Mouse (Mus musculus) embryonic facial prominence, embryonic 15.5 days (tissue): ENCODE results near the gene Nhlh2. TPM values are rescaled to one million over a fixed set of nuclear protein-coding genes. Genes with fewer than 3 reads are reported as not detected.

Source experiments
- ATAC-seq: fragments of 200-750 bp; cut with Nextera tagmentation; 2 replicates; pipeline ENCODE4 v1.8.0; 2017; ENCODE audit warnings: low read depth, moderate TSS enrichment; ENCODE audit not compliant: insufficient number of reproducible peaks, low FRiP score, low TSS enrichment
- H3K27ac ChIP-seq: fragments of 300-500 bp; sonication (generic); replicated peaks from 2 replicates; pipeline ENCODE4 v1.5.1; 2015; ENCODE audit warnings: mild to moderate bottlenecking, inconsistent platforms
- H3K27me3 ChIP-seq: fragments of 300-500 bp; sonication (generic); 2 replicates; pipeline ENCODE4 v1.6.1; 2015; ENCODE audit warnings: inconsistent platforms
- H3K36me3 ChIP-seq: fragments of 300-500 bp; sonication (generic); 2 replicates; pipeline ENCODE4 v1.6.1; 2015; ENCODE audit warnings: mild to moderate bottlenecking, inconsistent platforms
- H3K4me1 ChIP-seq: fragments of 300-500 bp; sonication (generic); 2 replicates; pipeline ENCODE4 v1.6.1; 2015; ENCODE audit warnings: inconsistent platforms
- H3K4me2 ChIP-seq: fragments of 300-500 bp; sonication (generic); replicated peaks from 2 replicates; pipeline ENCODE4 v1.6.1; 2015; ENCODE audit warnings: mild to moderate bottlenecking, inconsistent platforms
- H3K4me3 ChIP-seq: fragments of 300-500 bp; sonication (generic); replicated peaks from 2 replicates; pipeline ENCODE4 v1.5.1; 2015; ENCODE audit warnings: mild to moderate bottlenecking, inconsistent platforms
- H3K9ac ChIP-seq: fragments of 300-500 bp; sonication (generic); 2 replicates; pipeline ENCODE4 v1.6.1; 2015; ENCODE audit warnings: inconsistent platforms
- H3K9me3 ChIP-seq: fragments of 300-500 bp; sonication (generic); replicated peaks from 2 replicates; pipeline ENCODE4 v1.6.1; 2016; ENCODE audit warnings: inconsistent platforms
- WGBS: fragments of 180-500 bp; shearing (Covaris S2); methylation state at CpG from one replicate; pipeline ENCODE4 v1.1.7; 2015; 5-methylcytosine and 5-hydroxymethylcytosine counted together
- polyA plus RNA-seq: library from polyadenylated mRNA; unstranded; fragments of >200 nt; fragmentation: Nextera tagmentation; extraction: Ambion mirVana; gene quantifications from 2 replicates; pipeline ENCODE4 v1.2.1, GENCODE M21; 2015

Nhlh2 gene
- polyA plus RNA-seq = 4.4 and 5.8 TPM in 2 replicates

- Histone ChIP-seq H3K27ac (no peak within 1 kb of the TSS), H3K4me1 (peaks cover 23% of the 10 kb centered on the region), H3K27me3 (peaks cover 62% of the 10 kb centered on the region), H3K4me3 (no peak within 1 kb of the TSS), H3K36me3 (no peaks in the 10 kb centered on the region), H3K4me2 (no peak within 1 kb of the TSS), H3K9me3 (no peaks in the 10 kb centered on the region), H3K9ac (no peak within 1 kb of the TSS)
- WGBS = 7% methylated on average over 2 of the region's 2 CpGs
- no peak for ATAC-seq
Observed at GRCm38 (mm10) chr3:102009926-102010381, at the start of gene Nhlh2. TSS of gene Nhlh2 (plus strand) at chr3:102010076.

- no peak for ATAC-seq
- no peaks in the 10 kb centered on the region for H3K27me3 ChIP-seq
- no peaks in the 10 kb centered on the region for H3K9me3 ChIP-seq
- 82% methylated on average over 15 of the region's 15 CpGs for WGBS
- no peaks in the 10 kb centered on the region for H3K36me3 ChIP-seq
- H3K27ac ChIP-seq = no peak overlapping the region
- H3K4me1 ChIP-seq = peaks cover 6% of the 10 kb centered on the region; the same call in 1 of the 2 replicates
- H3K9ac ChIP-seq = no peak overlapping the region
- no peak overlapping the region for H3K4me3 ChIP-seq
- no peak overlapping the region for H3K4me2 ChIP-seq
Observed at GRCm38 (mm10) chr3:101961146-101961835, 48.6 kb upstream of the Nhlh2 start.

GRCm38 (mm10) chr3:101963501-101963900, 46.4 kb upstream of the Nhlh2 start:
- no peak for ATAC-seq
- Histone ChIP-seq H3K27me3 (no peaks in the 10 kb centered on the region), H3K4me1 (peaks cover 6% of the 10 kb centered on the region; the same call in 1 of the 2 replicates), H3K9ac (no peak overlapping the region), H3K4me3 (no peak overlapping the region), H3K36me3 (no peaks in the 10 kb centered on the region), H3K9me3 (no peaks in the 10 kb centered on the region), H3K27ac (no peak overlapping the region), H3K4me2 (no peak overlapping the region)
- 27% methylated on average over 9 of the region's 9 CpGs for WGBS

GRCm38 (mm10) chr3:101964352-101964751, 45.5 kb upstream of the Nhlh2 start:
- no peaks in the 10 kb centered on the region for H3K27me3 ChIP-seq
- peaks cover 6% of the 10 kb centered on the region; the same call in 1 of the 2 replicates for H3K4me1 ChIP-seq
- no peaks in the 10 kb centered on the region for H3K9me3 ChIP-seq
- WGBS = 55% methylated on average over 7 of the region's 7 CpGs
- H3K9ac ChIP-seq = no peak overlapping the region
- no peaks in the 10 kb centered on the region for H3K36me3 ChIP-seq
- H3K4me3 ChIP-seq = no peak overlapping the region
- no peak overlapping the region for H3K27ac ChIP-seq
- no peak for ATAC-seq
- no peak overlapping the region for H3K4me2 ChIP-seq

GRCm38 (mm10) chr3:101966825-101967558, 42.9 kb upstream of the Nhlh2 start:
- 0 out of 2 replicates have a peak, but pooled peaks have one; percentile 19 for ATAC-seq
- 31% methylated on average over 3 of the region's 3 CpGs for WGBS
- Histone ChIP-seq H3K27ac (no peak overlapping the region), H3K4me1 (no peaks in the 10 kb centered on the region), H3K27me3 (no peaks in the 10 kb centered on the region), H3K9me3 (no peaks in the 10 kb centered on the region), H3K4me3 (no peak overlapping the region), H3K36me3 (no peaks in the 10 kb centered on the region), H3K4me2 (no peak overlapping the region), H3K9ac (no peak overlapping the region)

- Histone ChIP-seq H3K4me1 (no peaks in the 10 kb centered on the region), H3K9ac (no peak overlapping the region), H3K9me3 (no peaks in the 10 kb centered on the region), H3K27ac (no peak overlapping the region), H3K4me2 (no peak overlapping the region), H3K36me3 (no peaks in the 10 kb centered on the region), H3K4me3 (no peak overlapping the region), H3K27me3 (no peaks in the 10 kb centered on the region)
- 67% methylated on average over 10 of the region's 10 CpGs for WGBS
- no peak for ATAC-seq
Observed at GRCm38 (mm10) chr3:101975337-101975736, 34.5 kb upstream of the Nhlh2 start.

GRCm38 (mm10) chr3:101978299-101978994, 31.4 kb upstream of the Nhlh2 start:
- H3K36me3 ChIP-seq = no peaks in the 10 kb centered on the region
- no peaks in the 10 kb centered on the region for H3K4me1 ChIP-seq
- H3K9ac ChIP-seq = no peak overlapping the region
- no peak overlapping the region for H3K4me2 ChIP-seq
- ATAC-seq = no peak
- no peak overlapping the region for H3K27ac ChIP-seq
- H3K27me3 ChIP-seq = no peaks in the 10 kb centered on the region
- no peak overlapping the region for H3K4me3 ChIP-seq
- WGBS = 66% methylated on average over 10 of the region's 10 CpGs
- no peaks in the 10 kb centered on the region for H3K9me3 ChIP-seq

- Histone ChIP-seq H3K9ac (no peak overlapping the region), H3K9me3 (no peaks in the 10 kb centered on the region), H3K4me2 (no peak overlapping the region), H3K36me3 (no peaks in the 10 kb centered on the region), H3K27me3 (no peaks in the 10 kb centered on the region), H3K4me1 (no peaks in the 10 kb centered on the region), H3K27ac (no peak overlapping the region), H3K4me3 (no peak overlapping the region)
- no peak for ATAC-seq
- 14% methylated on average over 4 of the region's 4 CpGs for WGBS
Observed at GRCm38 (mm10) chr3:101983917-101984316, 26.0 kb upstream of the Nhlh2 start.

- Histone ChIP-seq H3K9ac (no peak overlapping the region), H3K4me2 (no peak overlapping the region), H3K27me3 (no peaks in the 10 kb centered on the region), H3K36me3 (no peaks in the 10 kb centered on the region), H3K9me3 (no peaks in the 10 kb centered on the region), H3K27ac (no peak overlapping the region), H3K4me1 (no peaks in the 10 kb centered on the region), H3K4me3 (no peak overlapping the region)
- ATAC-seq = no peak
- 62% methylated on average over 8 of the region's 8 CpGs for WGBS
Observed at GRCm38 (mm10) chr3:101985634-101986033, 24.2 kb upstream of the Nhlh2 start.

- 68% methylated on average over 3 of the region's 3 CpGs for WGBS
- Histone ChIP-seq H3K4me1 (no peaks in the 10 kb centered on the region), H3K9ac (no peak overlapping the region), H3K27ac (no peak overlapping the region), H3K27me3 (no peaks in the 10 kb centered on the region), H3K4me2 (no peak overlapping the region), H3K9me3 (no peaks in the 10 kb centered on the region), H3K4me3 (no peak overlapping the region), H3K36me3 (no peaks in the 10 kb centered on the region)
- no peak for ATAC-seq
Observed at GRCm38 (mm10) chr3:101990136-101990535, 19.7 kb upstream of the Nhlh2 start.

- Histone ChIP-seq H3K4me2 (no peak overlapping the region), H3K9me3 (no peaks in the 10 kb centered on the region)
- 51% methylated on average over 6 of the region's 6 CpGs for WGBS
Observed at GRCm38 (mm10) chr3:101990995-101991516, 18.8 kb upstream of the Nhlh2 start.

More at GRCm38 (mm10) chr3:101990995-101991516, 18.8 kb upstream of the Nhlh2 start:
- H3K4me1 ChIP-seq = no peaks in the 10 kb centered on the region
- ATAC-seq = no peak
- H3K27ac ChIP-seq = no peak overlapping the region
- no peak overlapping the region for H3K9ac ChIP-seq
- no peak overlapping the region for H3K4me3 ChIP-seq
- H3K36me3 ChIP-seq = no peaks in the 10 kb centered on the region
- H3K27me3 ChIP-seq = no peaks in the 10 kb centered on the region
